Mouse (Mus musculus): ENCODE measurements around the gene Kat6b. TPM values are rescaled to one million over a fixed set of nuclear protein-coding genes. Genes with fewer than 3 reads are reported as not detected.

Gene Kat6b
- total and polyA plus RNA-seq, 3 experiments = 2.3 to 10.9 (median 8.0) TPM

- Histone ChIP-seq H3K27me3 (replicated peaks) (peaks cover 11% of the 10 kb centered on the region), H3K9ac (ENCODE audit: insufficient read depth, low read depth) (peak overlapping the region; percentile 81), H3K4me1 (ENCODE audit: control insufficient read depth in 1 of 2, insufficient read depth in 2 of 2) (peaks cover 0 to 17% of the 10 kb centered on the region in 2 experiments; a peak in 3 of 4 replicates), H3K4me3 (replicated peaks in 1 of 3; ENCODE audit: low read depth in 2 of 3, low read length in 2 of 3, poor library complexity in 1 of 3) (peak overlapping the region; percentile 72 to 89 (median 88)), H3K4me2 (ENCODE audit: insufficient read depth, low read depth, poor library complexity, severe bottlenecking) (peak overlapping the region; percentile 77), H3K36me3 (replicated peaks in 1 of 2; ENCODE audit: control insufficient read depth in 1 of 2, insufficient read depth in 1 of 2, low read length in 1 of 2) (peaks cover 0 to 5% of the 10 kb centered on the region in 2 experiments), H3K27ac (ENCODE audit: insufficient read depth, low read depth) (peak overlapping the region; percentile 78), H3K79me2 (replicated peaks; ENCODE audit: control insufficient read depth, extremely low read depth, insufficient read depth, poor library complexity, severe bottlenecking) (peaks cover 6% of the 10 kb centered on the region), H3K9me3 (replicated peaks; ENCODE audit: low read length) (no peaks in the 10 kb centered on the region)
- dilution Hi-C loops (cut with MboI; ENCODE audit: extremely low pct_ligation_motif_present, extremely low pct_unique_long_range_greater_than_20kb, low sequenced_read_pairs) (no loop called here), in situ Hi-C loops (cut with MboI; ENCODE audit: low pct_ligation_motif_present, low pct_unique_long_range_greater_than_20kb, low sequenced_read_pairs) (no loop called here)
- TF ChIP-seq ZNF384 (IDR thresholded peaks at IDR 0.05; ENCODE audit: low read depth, low read length) (no peak), RAD21 (IDR thresholded peaks at IDR 0.05; ENCODE audit: low read depth, low read length) (no peak), RCOR1 (conservative IDR thresholded peaks at IDR 0.05; ENCODE audit: low read depth, low read length) (no peak), CTCF (conservative IDR thresholded peaks at IDR 0.05 in 1 of 2, IDR thresholded peaks at IDR 0.05 in 1 of 2; ENCODE audit: low read depth in 2 of 2, low read length in 2 of 2) (peak in 1 of 2 experiments; percentile 39; a peak in 2 of 4 replicates), HCFC1 (IDR thresholded peaks at IDR 0.05; ENCODE audit: low read depth, low read length) (peak; percentile 64), MAZ (IDR thresholded peaks at IDR 0.05; ENCODE audit: low read depth, low read length) (peak; percentile 76), MAFK (IDR thresholded peaks at IDR 0.05; ENCODE audit: insufficient replicate concordance, low read length) (no peak), EP300 (IDR thresholded peaks at IDR 0.05; ENCODE audit: low read length) (no peak), TBP (conservative IDR thresholded peaks at IDR 0.05; ENCODE audit: low read depth, low read length) (no peak; the same call in 1 of the 2 replicates), IRF4 (IDR thresholded peaks at IDR 0.05; ENCODE audit: low read depth, low read length) (0 out of 2 replicates have a peak, but pooled peaks have one; percentile 14), ZC3H11A (IDR thresholded peaks at IDR 0.05; ENCODE audit: low read depth, low read length) (no peak), MXI1 (IDR thresholded peaks at IDR 0.05; ENCODE audit: low read depth, low read length) (peak; percentile 62; the same call in 1 of the 2 replicates), USF1 (IDR thresholded peaks at IDR 0.05; ENCODE audit: low read depth, low read length) (no peak), BHLHE40 (IDR thresholded peaks at IDR 0.05; ENCODE audit: low read depth, low read length) (no peak), PAX5 (IDR thresholded peaks at IDR 0.05; ENCODE audit: low read length) (no peak), USF2 (conservative IDR thresholded peaks at IDR 0.05; ENCODE audit: low read depth, low read length) (no peak), ETS1 (conservative IDR thresholded peaks at IDR 0.05; ENCODE audit: low read depth, low read length) (no peak), SIN3A (IDR thresholded peaks at IDR 0.05; ENCODE audit: low read length) (peak; percentile 68), GABPA (IDR thresholded peaks at IDR 0.05; ENCODE audit: insufficient replicate concordance, low read depth, low read length) (no peak), MAX (IDR thresholded peaks at IDR 0.05; ENCODE audit: low read length) (0 out of 2 replicates have a peak, but pooled peaks have one; percentile 52), NELFE (IDR thresholded peaks at IDR 0.05; ENCODE audit: low read depth, low read length) (no peak; the same call in none of the 2 replicates), SMC3 (IDR thresholded peaks at IDR 0.05; ENCODE audit: low read depth, low read length) (no peak), JUND (conservative IDR thresholded peaks at IDR 0.05; ENCODE audit: low read depth, low read length) (no peak), MEF2A (IDR thresholded peaks at IDR 0.05; ENCODE audit: borderline replicate concordance, low read depth, low read length) (peak; percentile 31; the same call in 1 of the 2 replicates), ELF1 (IDR thresholded peaks at IDR 0.05; ENCODE audit: low read depth, low read length) (peak; percentile 79), ZKSCAN1 (IDR thresholded peaks at IDR 0.05; ENCODE audit: borderline replicate concordance, low read depth, low read length) (no peak), CHD1 (IDR thresholded peaks at IDR 0.05; ENCODE audit: low read depth, low read length) (no peak), POLR2A (IDR thresholded peaks at IDR 0.05; ENCODE audit: low read depth, low read length) (peak; percentile 44; the same call in 1 of the 2 replicates), MYC (IDR thresholded peaks at IDR 0.05; ENCODE audit: low read depth, low read length) (no peak), POLR2AphosphoS2 (IDR thresholded peaks at IDR 0.05; ENCODE audit: low read depth, low read length) (no peak; the same call in 1 of the 2 replicates), TCF12 (IDR thresholded peaks at IDR 0.05; ENCODE audit: low read depth, low read length) (peak; percentile 53; the same call in 1 of the 2 replicates), ZMIZ1 (IDR thresholded peaks at IDR 0.05; ENCODE audit: low read depth, low read length) (peak; percentile 80; the same call in 1 of the 2 replicates), NRF1 (IDR thresholded peaks at IDR 0.05; ENCODE audit: low read depth, low read length) (peak; percentile 60), E2F4 (IDR thresholded peaks at IDR 0.05; ENCODE audit: insufficient replicate concordance, low read depth, low read length) (no peak), KAT2A (IDR thresholded peaks at IDR 0.05; ENCODE audit: insufficient replicate concordance, low read length) (0 out of 2 replicates have a peak, but pooled peaks have one; percentile 59), JUN (IDR thresholded peaks at IDR 0.05; ENCODE audit: insufficient read depth, low read depth, low read length) (no peak), CHD2 (IDR thresholded peaks at IDR 0.05; ENCODE audit: low read length) (peak; percentile 93), UBTF (IDR thresholded peaks at IDR 0.05; ENCODE audit: low read depth, low read length) (no peak)
- DNase-seq (ENCODE audit: extremely low read depth) = peak; percentile 99
These were observed 19.2 kb downstream of the Kat6b start for GRCm38 (mm10) chr14:21500154-21501047.

All from CH12.LX (cell line).